Mouse (Mus musculus) intestine, postnatal 0 days (tissue): ENCODE results near the gene Actr2. TPM values are rescaled to one million over a fixed set of nuclear protein-coding genes. Genes with fewer than 3 reads are reported as not detected.
"Not testable (repeated sequence)": the region's sequence is repeated elsewhere in the genome, so short reads cannot be mapped to it uniquely, and the experiment has no call there.

Experiments
- ATAC-seq: fragments of 200-750 bp; cut with Nextera tagmentation; 2 replicates; pipeline ENCODE4 v1.8.0; 2017; ENCODE audit warnings: mild to moderate bottlenecking, moderate TSS enrichment, moderate library complexity
- H3K27ac ChIP-seq: fragments of 300-500 bp; sonication (generic); 2 replicates; pipeline ENCODE4 v1.5.1; 2014; ENCODE audit warnings: mild to moderate bottlenecking, low read depth, low read length, moderate library complexity
- H3K27me3 ChIP-seq: fragments of 300-500 bp; sonication (generic); replicated peaks from 2 replicates; pipeline ENCODE4 v1.6.1; 2014; ENCODE audit warnings: low read length, mixed read lengths; ENCODE audit not compliant: control insufficient read depth, insufficient read depth
- H3K36me3 ChIP-seq: fragments of 300-500 bp; sonication (generic); 2 replicates; pipeline ENCODE4 v1.6.1; 2014; ENCODE audit warnings: mild to moderate bottlenecking, moderate library complexity; ENCODE audit not compliant: control insufficient read depth, insufficient read depth
- H3K4me1 ChIP-seq: fragments of 300-500 bp; sonication (generic); replicated peaks from 2 replicates; pipeline ENCODE4 v1.6.1; 2014; ENCODE audit warnings: antibody characterized with exemption, low read length, mixed read lengths; ENCODE audit not compliant: control insufficient read depth, insufficient read depth
- H3K4me2 ChIP-seq: fragments of 300-500 bp; sonication (generic); replicated peaks from 2 replicates; pipeline ENCODE4 v1.6.1; 2014; ENCODE audit warnings: low read depth, mild to moderate bottlenecking, moderate library complexity
- H3K4me3 ChIP-seq: fragments of 300-500 bp; sonication (generic); 2 replicates; pipeline ENCODE4 v1.5.1; 2014; ENCODE audit warnings: low read depth, low read length
- H3K9ac ChIP-seq: fragments of 300-500 bp; sonication (generic); 2 replicates; pipeline ENCODE4 v1.6.1; 2014; ENCODE audit warnings: mild to moderate bottlenecking, low read depth, low read length
- H3K9me3 ChIP-seq: fragments of 300-500 bp; sonication (generic); 2 replicates; pipeline ENCODE4 v1.6.1; 2016; ENCODE audit warnings: mixed run types; ENCODE audit not compliant: control insufficient read depth
- CTCF ChIP-seq: sonication (generic); IDR thresholded peaks from 2 replicates; pipeline ENCODE4 v1.5.1; 2016; ENCODE audit warnings: low read depth, mild to moderate bottlenecking, control low read depth, antibody characterized with exemption, moderate library complexity
- WGBS: fragments of 180-500 bp; shearing (Covaris S2); extraction: QIAGEN DNeasy Blood & Tissue Kit; methylation state at CpG from one replicate; pipeline ENCODE4 v1.1.7; 2014; 5-methylcytosine and 5-hydroxymethylcytosine counted together
- polyA plus RNA-seq: library from polyadenylated mRNA; unstranded; fragments of >200 nt; fragmentation: Nextera tagmentation; extraction: Ambion mirVana; gene quantifications from 2 replicates; pipeline ENCODE4 v1.2.1, GENCODE M21; 2015

Actr2 gene
- polyA plus RNA-seq = 109 and 111 TPM in 2 replicates

- peak; percentile 98 for ATAC-seq
- H3K27me3 ChIP-seq = no peaks in the 10 kb centered on the region
- H3K4me1 ChIP-seq = peaks cover 6% of the 10 kb centered on the region
- H3K27ac ChIP-seq = peak within 1 kb of the TSS; percentile 98
- peak within 1 kb of the TSS; percentile 98 for H3K9ac ChIP-seq
- WGBS = under 1% methylated on average over 56 of the region's 57 CpGs
- H3K4me3 ChIP-seq = peak within 1 kb of the TSS; percentile 89
- TF ChIP-seq CTCF = no peak
- H3K36me3 ChIP-seq = no peaks in the 10 kb centered on the region; the same call in 1 of the 2 replicates
- no peaks in the 10 kb centered on the region for H3K9me3 ChIP-seq
- peak within 1 kb of the TSS; percentile 71 for H3K4me2 ChIP-seq
These were observed at the start of gene Actr2 for GRCm38 (mm10) chr11:20112741-20113480. Gene Actr2, minus strand, starts transcription at chr11:20112913.

- no peak overlapping the region for H3K4me3 ChIP-seq
- no peak overlapping the region for H3K9ac ChIP-seq
- H3K4me1 ChIP-seq = no peaks in the 10 kb centered on the region
- H3K27ac ChIP-seq = no peak overlapping the region
- H3K27me3 ChIP-seq = no peaks in the 10 kb centered on the region
- H3K9me3 ChIP-seq = no peaks in the 10 kb centered on the region
- no peak for TF ChIP-seq CTCF
- no peak overlapping the region for H3K4me2 ChIP-seq
- ATAC-seq = no peak
- no peaks in the 10 kb centered on the region for H3K36me3 ChIP-seq
These were observed 46.2 kb upstream of the Actr2 start for GRCm38 (mm10) chr11:20158879-20159278.

DNA sequence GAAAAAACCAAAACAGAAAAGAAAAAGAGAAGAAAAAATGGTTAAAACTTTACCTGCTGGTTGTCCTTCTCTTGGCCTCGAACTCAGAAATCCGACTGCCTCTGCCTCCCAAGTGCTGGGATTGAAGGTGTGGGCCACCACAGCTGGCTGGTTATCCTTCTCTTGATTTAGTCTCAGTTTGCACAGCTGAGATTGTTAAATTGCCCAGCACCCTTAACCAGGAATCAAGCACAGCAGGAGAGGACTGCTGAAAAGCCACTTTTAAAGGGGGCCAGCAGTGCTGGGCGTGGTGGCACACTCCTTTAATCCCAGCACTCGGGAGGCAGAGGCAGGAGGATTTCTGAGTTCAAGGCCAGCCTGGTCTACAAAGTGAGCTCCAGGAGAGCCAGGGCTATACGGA is 40.8 kb upstream of the Actr2 start:
- H3K9me3 ChIP-seq, H3K9ac ChIP-seq, H3K4me1 ChIP-seq, H3K36me3 ChIP-seq, H3K27ac ChIP-seq, H3K4me3 ChIP-seq, ATAC-seq, H3K27me3 ChIP-seq, H3K4me2 ChIP-seq: not testable (repeated sequence)
- 89% methylated on average over 5 of the region's 5 CpGs for WGBS

GRCm38 (mm10) chr11:20152107-20152901 is 39.6 kb upstream of the Actr2 start:
- Histone ChIP-seq H3K27ac (peak overlapping the region; percentile 58), H3K27me3 (no peaks in the 10 kb centered on the region), H3K4me1 (0 out of 2 replicates have a peak, but pooled peaks cover 2% of the 10 kb centered on the region), H3K9me3 (peaks cover 3% of the 10 kb centered on the region; the same call in 1 of the 2 replicates), H3K4me2 (no peak overlapping the region), H3K36me3 (no peaks in the 10 kb centered on the region), H3K4me3 (no peak overlapping the region), H3K9ac (no peak overlapping the region)
- 64% methylated on average over 4 of the region's 4 CpGs for WGBS
- peak; percentile 84 for ATAC-seq
- no peak for TF ChIP-seq CTCF

GRCm38 (mm10) chr11:20151290-20151689 is 38.6 kb upstream of the Actr2 start:
- H3K9me3 ChIP-seq = peaks cover 3% of the 10 kb centered on the region; the same call in 1 of the 2 replicates
- no peaks in the 10 kb centered on the region for H3K27me3 ChIP-seq
- no peak overlapping the region for H3K9ac ChIP-seq
- no peak overlapping the region for H3K4me3 ChIP-seq
- WGBS = 68% methylated on average over 5 of the region's 5 CpGs
- H3K27ac ChIP-seq = no peak overlapping the region; the same call in 1 of the 2 replicates
- H3K4me2 ChIP-seq = no peak overlapping the region
- H3K4me1 ChIP-seq = 0 out of 2 replicates have a peak, but pooled peaks cover 2% of the 10 kb centered on the region
- peak; percentile 26 for ATAC-seq
- no peaks in the 10 kb centered on the region for H3K36me3 ChIP-seq
- TF ChIP-seq CTCF = no peak

GRCm38 (mm10) chr11:20149936-20150335 is 37.2 kb upstream of the Actr2 start:
- WGBS = 95% methylated on average over 3 of the region's 3 CpGs
- H3K4me3 ChIP-seq = no peak overlapping the region
- TF ChIP-seq CTCF = no peak
- H3K4me1 ChIP-seq = 0 out of 2 replicates have a peak, but pooled peaks cover 2% of the 10 kb centered on the region
- peaks cover 3% of the 10 kb centered on the region; the same call in 1 of the 2 replicates for H3K9me3 ChIP-seq
- no peaks in the 10 kb centered on the region for H3K27me3 ChIP-seq
- H3K9ac ChIP-seq = no peak overlapping the region
- H3K27ac ChIP-seq = no peak overlapping the region
- H3K4me2 ChIP-seq = no peak overlapping the region
- H3K36me3 ChIP-seq = no peaks in the 10 kb centered on the region
- no peak for ATAC-seq
